ENCODE assay signal across 9 mouse cellular contexts in the genomic region with DNA sequence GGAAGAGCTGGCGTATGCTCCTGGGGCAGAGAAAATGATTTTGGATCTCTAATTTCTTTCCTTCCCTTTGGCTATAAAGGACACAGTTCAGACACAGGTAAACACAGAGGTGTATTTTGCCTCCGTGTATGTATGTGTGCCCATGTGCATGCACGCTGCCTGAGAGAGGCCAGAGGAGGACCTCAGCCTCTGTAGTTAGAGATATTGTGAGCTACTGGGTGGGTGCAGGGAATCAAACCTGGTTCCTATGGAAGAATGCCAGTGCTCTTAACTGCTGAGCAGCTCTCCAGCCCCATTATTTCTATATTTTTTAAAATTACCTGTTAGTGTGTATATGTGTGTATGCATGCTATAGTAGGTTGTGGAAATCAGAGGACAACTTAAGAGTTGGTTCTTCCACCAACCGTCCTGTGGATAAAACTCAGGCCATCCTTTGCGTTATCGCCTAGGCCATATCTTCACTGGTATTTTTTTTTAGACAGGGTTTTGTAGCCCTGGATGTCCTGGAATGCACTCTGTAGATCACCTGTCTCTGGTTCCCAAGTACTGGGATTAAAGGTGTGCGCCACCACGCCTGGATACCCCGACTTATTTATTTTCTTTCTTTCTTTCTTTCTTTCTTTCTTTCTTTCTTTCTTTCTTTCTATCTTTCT. TPM values are rescaled to one million over a fixed set of nuclear protein-coding genes. Genes with fewer than 3 reads are reported as not detected.
DNase-seq lines count a peak whose midpoint lies in the region; ATAC-seq and TF ChIP-seq lines count a peak whose summit lies in the region.
"Had no signal": no experiment of that assay in that cellular context is flagged by ENCODE, and none has a peak within 500 bp of the region (broad histone marks: within the 10 kb centered on the region; RNA-seq: fewer than 3 reads in every experiment).

No protein-coding gene starts in this region.

- H3K4me2 ChIP-seq in lung, embryonic 15.5 days = peak overlapping the region; percentile 66
- H3K4me2 ChIP-seq in limb, embryonic 12.5 days = peak overlapping the region; percentile 71
- peak overlapping the region; percentile 80 for H3K4me2 ChIP-seq in neural tube, embryonic 14.5 days (ENCODE audit: low read depth, low read length)

- H3K27me3 ChIP-seq in lung, embryonic 15.5 days = no peaks in the 10 kb centered on the region
- H3K27me3 ChIP-seq in limb, embryonic 12.5 days = no peaks in the 10 kb centered on the region
- no peaks in the 10 kb centered on the region for H3K27me3 ChIP-seq in neural tube, embryonic 14.5 days (ENCODE audit: control insufficient read depth, insufficient read depth, low read length)

- no peak for DNase-seq in lung, postnatal 36 days
- DNase-seq in adrenal gland, adult 8-10 months = no peak
- no peak for DNase-seq in right cerebral cortex, postnatal 10 days (ENCODE audit: low spot score in 2 of 2)
- no peak for DNase-seq in cerebellum, adult 8-10 months

- no peak for TF ChIP-seq CTCF in embryonic fibroblast, embryonic 13.5 days (IDR thresholded peaks at IDR 0.05; ENCODE audit: borderline replicate concordance, insufficient read depth, low read length)

- no peaks in the 10 kb centered on the region for H3K9me3 ChIP-seq in lung, embryonic 15.5 days
- no peaks in the 10 kb centered on the region for H3K9me3 ChIP-seq in limb, embryonic 12.5 days
- H3K9me3 ChIP-seq in neural tube, embryonic 14.5 days (ENCODE audit: control insufficient read depth, low read length) = no peaks in the 10 kb centered on the region

- H3K27ac ChIP-seq in lung, embryonic 15.5 days = no peak overlapping the region
- H3K27ac ChIP-seq in embryonic fibroblast, embryonic 13.5 days (ENCODE audit: insufficient read depth, low read length) = no peak overlapping the region
- no peak overlapping the region for H3K27ac ChIP-seq in limb, embryonic 12.5 days
- no peak overlapping the region for H3K27ac ChIP-seq in neural tube, embryonic 14.5 days (ENCODE audit: low read depth, low read length)

- no peak for TF ChIP-seq POLR2A in embryonic fibroblast, embryonic 13.5 days (IDR thresholded peaks at IDR 0.05; ENCODE audit: low read depth, low read length)

- peak overlapping the region; percentile 96 for H3K4me3 ChIP-seq in lung, embryonic 15.5 days
- H3K4me3 ChIP-seq in embryonic fibroblast, embryonic 13.5 days (ENCODE audit: insufficient read depth, low read length) = peak overlapping the region; percentile 81
- H3K4me3 ChIP-seq in limb, embryonic 12.5 days (replicated peaks) = peak overlapping the region; percentile 97
- peak overlapping the region; percentile 97 for H3K4me3 ChIP-seq in neural tube, embryonic 14.5 days (ENCODE audit: low read depth, low read length)

- peak overlapping the region; percentile 92 for H3K9ac ChIP-seq in lung, embryonic 15.5 days
- H3K9ac ChIP-seq in limb, embryonic 12.5 days (replicated peaks) = peak overlapping the region; percentile 94
- H3K9ac ChIP-seq in neural tube, embryonic 14.5 days (replicated peaks; ENCODE audit: low read depth, low read length) = 0 out of 2 replicates have a peak overlapping the region, but pooled peaks have one; percentile 21

- H3K36me3 ChIP-seq in lung, embryonic 15.5 days = peaks cover 4% of the 10 kb centered on the region; the same call in 1 of the 2 replicates
- peaks cover 31% of the 10 kb centered on the region for H3K36me3 ChIP-seq in limb, embryonic 12.5 days
- peaks cover 9% of the 10 kb centered on the region for H3K36me3 ChIP-seq in neural tube, embryonic 14.5 days (ENCODE audit: control insufficient read depth, insufficient read depth, low read length)

- H3K4me1 ChIP-seq in lung, embryonic 15.5 days = peaks cover 19% of the 10 kb centered on the region
- no peaks in the 10 kb centered on the region; the same call in 1 of the 2 replicates for H3K4me1 ChIP-seq in embryonic fibroblast, embryonic 13.5 days (ENCODE audit: control insufficient read depth, insufficient read depth, low read length)
- H3K4me1 ChIP-seq in limb, embryonic 12.5 days (replicated peaks) = peaks cover 16% of the 10 kb centered on the region
- peaks cover 9% of the 10 kb centered on the region for H3K4me1 ChIP-seq in neural tube, embryonic 14.5 days (ENCODE audit: control insufficient read depth, insufficient read depth, low read length)

- ATAC-seq in lung, embryonic 15.5 days (ENCODE audit: borderline replicate concordance, extremely low read depth, low FRiP score, low TSS enrichment) = no peak
- ATAC-seq in limb, embryonic 12.5 days (ENCODE audit: insufficient number of reproducible peaks, insufficient read depth, low FRiP score, low TSS enrichment, low read depth) = no peak
- ATAC-seq in neural tube, embryonic 14.5 days (ENCODE audit: low read depth) = no peak

- WGBS in lung, embryonic 15.5 days = 65% methylated on average over 9 of the region's 9 CpGs
- WGBS in limb, embryonic 12.5 days = 78% methylated on average over 9 of the region's 9 CpGs
- WGBS in neural tube, embryonic 14.5 days = 78% methylated on average over 9 of the region's 9 CpGs

RNA-seq across cellular contexts. Expression of a gene that starts 1.4 kb away (rescaled TPM):
- 56.5 and 57.9 TPM in 2 replicates for polyA plus RNA-seq in lung, embryonic 15.5 days (2015; fragmentation: Nextera tagmentation; extraction: Ambion mirVana)
- polyA plus RNA-seq in embryonic fibroblast, embryonic 13.5 days (2011; ENCODE audit: insufficient read length, low read depth, missing spikeins) = 36.7 and 45.4 TPM in 2 replicates
- 92.9 TPM in 2 replicates for polyA plus RNA-seq in limb, embryonic 12.5 days (2016; fragmentation: Nextera tagmentation; extraction: Ambion mirVana)
- 28.1 and 34.5 TPM in 2 replicates for polyA plus RNA-seq in neural tube, embryonic 14.5 days (2014; fragmentation: Nextera tagmentation; extraction: Ambion mirVana)
- 10 to 100 TPM; 14.6 to 17.4 (median 15.4) TPM for total RNA-seq in adrenal gland, adult 8-10 months (2022)

RNA-seq across cellular contexts. Expression of a gene that starts 55.5 kb away (rescaled TPM):
- polyA plus RNA-seq in lung, embryonic 15.5 days (2015; fragmentation: Nextera tagmentation; extraction: Ambion mirVana) = not detected in 2 replicates
- polyA plus RNA-seq in embryonic fibroblast, embryonic 13.5 days (2011; ENCODE audit: insufficient read length, low read depth, missing spikeins) = not detected in 2 replicates
- polyA plus RNA-seq in limb, embryonic 12.5 days (2016; fragmentation: Nextera tagmentation; extraction: Ambion mirVana) = not detected in 2 replicates
- polyA plus RNA-seq in neural tube, embryonic 14.5 days (2014; fragmentation: Nextera tagmentation; extraction: Ambion mirVana) = not detected in 2 replicates
- not detected for total RNA-seq in adrenal gland, adult 8-10 months (2022)
- total RNA-seq: layer of hippocampus, postnatal 36 days had no signal

Comparison
In these comparisons a context has a peak if more than half of its experiments do, and no peak if none do; other contexts are left out.
1. H3K9ac ChIP-seq: peak in every context shown above with its lines; median percentile 94 in limb, embryonic 12.5 days; 92 in lung, embryonic 15.5 days; 21 in neural tube, embryonic 14.5 days.